27 mouse cellular contexts compared by ENCODE assay signal in the genomic region with DNA sequence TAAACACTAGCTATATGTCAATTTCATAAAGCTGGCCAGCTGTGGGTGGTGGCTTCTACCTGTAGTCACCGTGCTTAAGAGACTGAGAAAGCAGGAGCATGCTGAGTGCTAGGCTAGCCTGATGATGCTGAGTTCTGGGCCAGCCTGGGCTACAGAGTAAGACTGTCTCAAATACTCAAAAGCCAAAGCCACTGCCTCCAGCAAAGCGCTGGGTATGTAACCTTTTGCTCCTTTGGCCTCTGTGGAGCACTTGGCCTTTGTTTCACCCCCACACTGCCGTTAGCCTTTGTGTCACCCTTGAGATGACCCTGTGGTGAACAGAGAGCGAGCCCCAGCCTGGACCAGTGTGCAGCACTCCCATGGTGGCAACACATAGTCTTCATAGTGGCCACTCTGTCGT.
"Had no signal": no experiment of that assay in that cellular context is flagged by ENCODE, and none has a peak within 500 bp of the region (broad histone marks: within the 10 kb centered on the region; RNA-seq: fewer than 3 reads in every experiment).

No protein-coding gene starts in this region.

- H3K9me3 ChIP-seq: embryonic facial prominence, embryonic 10.5 days; embryonic facial prominence, embryonic 12.5 days; embryonic facial prominence, embryonic 13.5 days; embryonic facial prominence, embryonic 15.5 days; forebrain, embryonic 10.5 days; forebrain, embryonic 12.5 days; forebrain, embryonic 13.5 days; forebrain, embryonic 15.5 days; heart, embryonic 10.5 days had no signal

- H3K36me3 ChIP-seq: embryonic facial prominence, embryonic 10.5 days; embryonic facial prominence, embryonic 12.5 days; embryonic facial prominence, embryonic 13.5 days; embryonic facial prominence, embryonic 15.5 days; forebrain, embryonic 10.5 days; forebrain, embryonic 12.5 days; forebrain, embryonic 15.5 days; heart, embryonic 10.5 days had no signal

- H3K4me1 ChIP-seq: embryonic facial prominence, embryonic 10.5 days; embryonic facial prominence, embryonic 12.5 days; embryonic facial prominence, embryonic 13.5 days; embryonic facial prominence, embryonic 15.5 days; forebrain, embryonic 12.5 days; forebrain, embryonic 13.5 days; forebrain, embryonic 15.5 days; heart, embryonic 10.5 days had no signal

- H3K4me2 ChIP-seq: embryonic facial prominence, embryonic 12.5 days; embryonic facial prominence, embryonic 13.5 days; embryonic facial prominence, embryonic 15.5 days; forebrain, embryonic 12.5 days; forebrain, embryonic 13.5 days; forebrain, embryonic 15.5 days had no signal

- DNase-seq: cerebellum, adult 2 months; cerebellum, adult 8-10 months; cerebellum, adult 9-10 months; cerebellum, adult 9-11 months; cerebellum, postnatal 10 days; cerebellum, postnatal 14 days; cerebellum, postnatal 25 days; cerebellum, postnatal 36 days; embryo, embryonic 11 days; forebrain, postnatal 0 days; gastrocnemius, adult 2 months; gastrocnemius, postnatal 10 days; gastrocnemius, postnatal 14 days; gastrocnemius, postnatal 25 days; gastrocnemius, postnatal 36 days; heart, adult 18-20 months had no signal

- ATAC-seq: forebrain, embryonic 13.5 days; forebrain, embryonic 15.5 days; forebrain, embryonic 16.5 days; forebrain, postnatal 0 days had no signal

- H3K4me3 ChIP-seq: embryonic facial prominence, embryonic 10.5 days; embryonic facial prominence, embryonic 12.5 days; embryonic facial prominence, embryonic 13.5 days; embryonic facial prominence, embryonic 15.5 days; erythroblast, embryonic 14.5 days; forebrain, embryonic 10.5 days; forebrain, embryonic 12.5 days; forebrain, embryonic 13.5 days; forebrain, embryonic 15.5 days; gastrocnemius, adult 2 months; heart, embryonic 10.5 days had no signal

- H3K27ac ChIP-seq: embryonic facial prominence, embryonic 10.5 days; embryonic facial prominence, embryonic 12.5 days; embryonic facial prominence, embryonic 13.5 days; embryonic facial prominence, embryonic 15.5 days; forebrain, embryonic 10.5 days; forebrain, embryonic 12.5 days; forebrain, embryonic 13.5 days; forebrain, embryonic 15.5 days; gastrocnemius, adult 2 months; heart, embryonic 10.5 days had no signal

- H3K9ac ChIP-seq: embryonic facial prominence, embryonic 12.5 days; embryonic facial prominence, embryonic 13.5 days; embryonic facial prominence, embryonic 15.5 days; forebrain, embryonic 12.5 days; forebrain, embryonic 13.5 days; forebrain, embryonic 15.5 days; forebrain, postnatal 0 days had no signal

- H3K27me3 ChIP-seq: embryonic facial prominence, embryonic 12.5 days; embryonic facial prominence, embryonic 13.5 days; embryonic facial prominence, embryonic 15.5 days; forebrain, embryonic 13.5 days; forebrain, embryonic 15.5 days had no signal
